Mouse (Mus musculus) heart, adult 9 months (tissue): Measurements from ENCODE around the gene Rapgef2.

ENCODE experiments used
- DNase-seq, 2 experiments: peaks; one replicate each; pipeline ENCODE4 v3.0.0; 2022; ENCODE audit warnings: low spot score in 2 of 2

The Rapgef2 gene

DNA sequence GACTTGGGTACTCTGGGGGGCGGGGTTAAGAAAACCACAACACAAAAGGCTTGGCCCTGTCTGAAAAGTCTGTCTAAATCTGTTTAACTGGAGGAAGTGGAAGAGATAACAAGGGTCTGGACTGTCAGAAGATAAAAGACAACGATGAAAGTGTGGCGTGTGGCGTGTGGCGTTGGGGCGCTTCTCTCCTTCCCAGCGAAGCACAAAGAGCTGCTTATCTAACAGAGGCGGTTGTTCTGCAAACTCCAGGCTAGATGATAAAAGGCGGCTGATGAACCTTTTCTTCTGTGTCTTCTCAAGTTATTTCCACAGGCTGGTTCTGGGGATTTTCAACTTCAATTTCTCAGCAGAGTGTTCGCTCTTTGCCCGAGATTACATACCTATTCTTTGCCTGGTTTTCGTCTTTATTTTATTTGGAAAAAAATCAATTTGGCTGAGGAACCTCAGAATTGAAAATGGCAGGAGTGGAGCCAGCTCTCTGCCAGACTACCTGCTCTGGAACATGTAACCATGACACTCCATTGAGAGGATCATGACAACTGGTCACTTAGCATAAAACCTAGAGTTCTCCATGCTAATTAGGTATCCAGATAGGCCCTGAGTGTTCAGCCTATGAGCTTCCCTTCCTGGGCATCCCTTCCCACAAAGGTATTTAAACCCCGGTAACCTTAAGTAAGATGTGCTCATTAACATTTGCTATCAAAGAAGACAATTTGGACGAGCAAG, 258.0 kb downstream of the Rapgef2 start:
- no peak for DNase-seq

GRCm38 (mm10) chr3:79025983-79026382, 260.3 kb downstream of the Rapgef2 start:
- DNase-seq = peak; percentile 24 to 50

DNA sequence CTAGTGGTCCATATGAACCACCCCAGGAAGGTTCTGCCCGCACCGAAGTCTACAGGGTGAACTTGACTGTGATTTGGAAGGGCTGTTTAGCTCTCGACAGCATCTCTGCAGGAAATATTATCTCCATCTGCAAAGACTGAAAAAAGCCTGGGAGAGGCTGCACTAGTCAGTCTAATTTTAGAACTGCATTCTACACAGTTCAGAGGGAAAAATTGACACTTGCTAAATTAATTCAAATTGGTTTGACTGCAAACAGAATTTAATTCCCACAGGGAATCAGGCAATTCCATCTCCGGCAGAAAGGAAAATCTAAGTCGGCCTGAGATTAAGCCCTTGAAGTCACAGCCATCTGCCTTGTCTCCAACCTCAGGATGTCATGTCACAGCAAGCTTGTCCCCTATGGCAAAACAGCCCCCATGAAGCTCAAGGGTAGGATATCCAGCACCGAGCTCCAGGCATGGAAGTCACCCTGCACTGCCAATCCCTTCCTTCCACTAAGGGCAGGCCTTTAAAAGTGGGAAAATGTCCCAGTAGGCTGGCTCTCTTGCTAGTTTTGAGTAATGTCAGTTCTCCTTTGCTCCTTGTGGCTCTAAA, 262.5 kb downstream of the Rapgef2 start:
- DNase-seq = peak; percentile 6 to 15

GRCm38 (mm10) chr3:79022690-79023089, 263.6 kb downstream of the Rapgef2 start:
- no peak for DNase-seq

GRCm38 (mm10) chr3:79017440-79017839, 268.9 kb downstream of the Rapgef2 start:
- no peak for DNase-seq

DNA sequence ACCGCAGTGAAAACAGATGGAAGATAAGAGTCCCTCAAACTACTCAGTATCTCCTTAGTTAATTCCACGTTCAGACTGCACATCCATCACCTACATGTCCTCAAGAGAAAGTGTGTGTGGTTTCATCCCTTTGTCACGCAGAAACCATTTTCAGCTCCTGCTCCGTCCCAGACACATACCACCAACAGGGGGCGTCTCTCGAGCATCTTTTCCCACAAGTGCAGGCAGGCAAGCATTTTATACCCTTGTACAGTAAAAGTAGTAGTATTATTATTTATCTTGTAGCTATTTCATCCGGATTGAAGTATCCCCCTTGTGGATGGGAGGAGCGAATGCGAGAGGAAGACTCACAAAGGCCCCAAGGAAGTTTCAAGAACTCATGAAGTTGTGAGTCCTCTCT, 269.5 kb downstream of the Rapgef2 start:
- no peak for DNase-seq

DNA sequence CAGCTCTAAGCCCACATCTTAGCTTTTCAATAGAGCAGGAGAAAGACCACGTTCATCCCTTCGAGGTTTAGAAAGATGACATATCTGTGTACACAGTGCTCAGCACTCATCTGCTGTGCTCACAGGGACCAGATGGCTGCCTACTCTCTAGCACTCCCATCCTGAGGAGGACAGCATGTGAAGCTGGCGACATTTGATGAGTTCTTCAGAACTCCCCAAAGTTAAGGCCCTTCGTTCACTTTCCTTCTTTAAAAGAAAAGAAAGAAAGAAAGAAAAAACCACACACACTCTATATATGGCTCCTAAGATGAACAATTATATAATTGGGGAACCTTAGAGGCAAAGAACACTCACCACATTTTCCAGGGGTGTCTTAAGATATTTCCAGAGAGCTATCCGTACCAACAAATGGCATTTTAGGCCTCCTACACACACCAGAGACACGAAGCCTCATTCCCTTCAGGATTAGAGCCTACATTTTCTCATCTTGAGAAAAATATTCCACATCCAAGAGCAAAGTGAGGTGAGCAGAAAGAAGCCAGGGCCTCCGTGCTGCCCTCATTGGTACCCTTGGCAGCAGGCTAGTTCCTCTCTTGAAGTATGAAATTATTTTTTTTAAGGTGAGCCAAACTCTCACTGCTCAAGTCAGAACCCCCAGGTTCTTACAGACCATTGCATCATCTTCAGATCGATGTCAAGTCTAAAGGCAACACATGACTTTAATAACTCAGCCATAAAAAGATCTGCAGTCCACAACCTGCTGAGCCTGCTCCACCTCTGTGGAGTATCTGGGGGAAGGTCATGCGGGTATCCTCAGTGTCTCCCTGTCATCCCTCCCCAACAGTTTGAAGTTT, 270.5 kb downstream of the Rapgef2 start:
- no peak for DNase-seq
